Mouse (Mus musculus): Measurements from ENCODE around the gene Nrtn.

Nrtn gene

DNA sequence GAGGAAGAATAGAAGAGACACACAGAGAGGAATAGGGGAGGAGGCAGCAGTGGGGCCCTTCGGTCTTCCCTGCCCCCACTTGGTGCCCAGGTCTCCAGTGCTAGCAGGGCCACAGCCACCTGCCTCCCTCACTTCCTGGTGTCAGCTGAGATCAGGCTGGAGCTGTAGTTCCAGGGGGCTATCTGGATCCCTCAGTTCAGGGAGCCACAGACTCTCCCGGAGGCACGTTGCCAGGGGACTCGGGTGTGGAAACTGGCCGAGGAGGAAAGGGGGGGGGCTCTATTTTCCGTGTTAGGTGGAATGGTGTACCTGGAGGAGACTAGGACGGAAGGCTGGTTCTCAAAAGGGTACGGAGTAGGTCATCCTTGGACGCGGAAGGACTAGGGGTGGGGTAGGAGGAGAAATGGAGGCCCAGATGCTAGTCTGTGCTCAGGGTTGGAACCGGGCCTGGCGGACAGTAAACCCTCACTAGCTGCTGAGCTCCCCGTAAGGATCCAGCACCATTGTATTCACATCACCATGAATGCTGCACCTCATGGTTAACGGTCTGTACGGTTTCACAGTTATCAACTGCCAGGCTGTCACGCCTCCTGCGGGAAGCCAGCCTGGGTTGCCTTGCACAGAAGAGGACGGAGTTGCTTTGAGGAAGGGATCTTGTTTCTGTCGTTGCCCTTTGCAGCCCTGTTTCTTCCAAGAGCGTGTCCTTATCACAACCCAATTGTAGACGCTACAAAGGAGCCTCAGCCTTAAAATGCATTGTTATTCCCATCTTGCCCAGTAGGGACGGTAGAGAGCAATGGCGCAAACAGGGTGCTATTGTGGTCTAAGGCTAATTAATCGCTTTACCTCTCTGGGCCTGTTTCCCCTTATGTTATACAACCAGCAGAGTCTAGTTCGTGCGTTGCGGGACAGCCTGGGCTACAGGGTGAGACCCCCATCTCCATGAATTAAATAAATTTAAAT is 5.7 kb upstream of the Nrtn start:
- peak; percentile 62 to 90 for DNase-seq (ENCODE audit: inconsistent age in 2 of 2, low spot score in 1 of 2)

DNA sequence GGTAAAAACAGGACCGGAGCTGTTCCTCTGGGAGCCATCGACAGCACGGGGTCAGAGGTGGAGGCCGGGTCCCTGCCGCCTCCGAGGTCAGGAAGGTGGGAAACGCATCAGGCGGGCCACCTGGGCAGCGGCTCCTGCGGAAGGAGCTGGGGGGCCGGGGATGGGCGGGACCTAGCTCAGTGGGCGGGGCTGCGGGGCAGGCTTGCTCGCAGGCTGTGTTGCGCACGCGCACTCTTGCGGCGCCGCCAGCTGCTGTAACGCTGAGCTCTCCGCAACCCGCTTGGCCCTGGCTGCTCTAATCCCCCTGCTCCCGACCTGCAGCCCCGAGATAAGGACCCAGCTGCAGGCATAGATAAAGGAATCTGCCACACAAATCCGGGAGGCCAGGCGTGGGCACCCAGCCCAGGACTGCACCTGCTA is 4.7 kb upstream of the Nrtn start:
- DNase-seq (ENCODE audit: inconsistent age in 2 of 2, low spot score in 1 of 2): peak; percentile 90 to 96

DNA sequence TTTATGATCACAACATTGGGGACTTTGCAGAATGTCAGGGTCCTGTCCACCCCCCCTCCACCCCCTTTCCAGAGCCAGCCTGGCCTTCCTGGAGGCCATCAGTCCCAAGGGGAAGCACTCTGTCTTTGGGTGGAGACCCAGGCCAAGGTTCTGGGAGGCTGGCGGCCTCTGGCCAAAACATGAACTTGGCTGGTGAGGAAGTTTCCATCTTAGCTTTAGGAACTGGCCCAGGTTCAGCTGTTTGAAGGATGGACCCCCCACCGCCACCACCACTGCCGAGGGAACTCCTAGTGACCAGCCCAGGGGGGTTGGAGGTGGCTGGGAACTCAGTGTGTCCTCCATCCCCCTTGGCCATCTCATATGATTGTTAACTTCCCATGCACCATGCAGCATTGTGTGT is 3.7 kb upstream of the Nrtn start:
- DNase-seq (ENCODE audit: inconsistent age in 2 of 2, low spot score in 1 of 2): peak in 1 of 2 experiments; percentile 45

DNA sequence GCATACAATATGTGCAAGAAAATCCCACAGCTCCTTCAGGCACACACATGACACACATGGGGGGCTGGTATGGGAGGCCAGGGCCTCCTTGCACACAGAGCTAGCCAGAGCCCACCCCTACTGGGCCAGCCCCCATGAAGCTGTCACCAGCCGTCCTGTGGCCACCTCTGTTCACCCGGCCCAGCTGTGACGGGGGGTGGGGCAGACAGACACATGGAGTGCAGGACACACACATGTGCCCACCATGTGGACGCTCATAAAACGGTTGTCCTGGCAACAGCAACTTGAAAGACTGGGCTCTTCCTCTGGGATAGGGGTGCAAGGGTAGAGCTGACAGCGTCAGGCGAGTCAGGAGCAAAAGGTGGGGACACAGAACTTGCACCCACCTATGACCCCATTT is 1.9 kb upstream of the Nrtn start:
- no peak for DNase-seq (ENCODE audit: inconsistent age in 2 of 2, low spot score in 1 of 2)

DNA sequence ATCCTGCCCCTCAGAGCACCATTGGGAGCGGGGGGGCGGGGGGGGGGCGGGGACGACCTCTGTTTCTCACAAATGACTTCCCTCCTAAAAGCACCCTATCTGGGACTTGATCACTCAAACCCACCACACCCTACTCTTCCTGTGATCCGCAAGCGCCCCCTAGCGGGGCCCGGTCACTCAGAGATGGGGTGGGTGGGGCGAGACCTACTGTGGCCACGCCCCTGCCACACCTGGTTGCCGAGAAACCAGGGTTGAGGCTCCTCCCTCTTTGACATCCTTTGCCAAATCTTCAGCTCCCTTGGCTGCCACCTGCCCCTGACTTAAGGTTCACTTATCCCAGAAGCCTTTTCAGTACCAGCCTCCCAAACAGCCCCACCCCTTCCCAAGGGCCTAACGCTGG is 802 bp upstream of the Nrtn start:
- peak; percentile 75 to 86 for DNase-seq (ENCODE audit: inconsistent age in 2 of 2, low spot score in 1 of 2)

DNA sequence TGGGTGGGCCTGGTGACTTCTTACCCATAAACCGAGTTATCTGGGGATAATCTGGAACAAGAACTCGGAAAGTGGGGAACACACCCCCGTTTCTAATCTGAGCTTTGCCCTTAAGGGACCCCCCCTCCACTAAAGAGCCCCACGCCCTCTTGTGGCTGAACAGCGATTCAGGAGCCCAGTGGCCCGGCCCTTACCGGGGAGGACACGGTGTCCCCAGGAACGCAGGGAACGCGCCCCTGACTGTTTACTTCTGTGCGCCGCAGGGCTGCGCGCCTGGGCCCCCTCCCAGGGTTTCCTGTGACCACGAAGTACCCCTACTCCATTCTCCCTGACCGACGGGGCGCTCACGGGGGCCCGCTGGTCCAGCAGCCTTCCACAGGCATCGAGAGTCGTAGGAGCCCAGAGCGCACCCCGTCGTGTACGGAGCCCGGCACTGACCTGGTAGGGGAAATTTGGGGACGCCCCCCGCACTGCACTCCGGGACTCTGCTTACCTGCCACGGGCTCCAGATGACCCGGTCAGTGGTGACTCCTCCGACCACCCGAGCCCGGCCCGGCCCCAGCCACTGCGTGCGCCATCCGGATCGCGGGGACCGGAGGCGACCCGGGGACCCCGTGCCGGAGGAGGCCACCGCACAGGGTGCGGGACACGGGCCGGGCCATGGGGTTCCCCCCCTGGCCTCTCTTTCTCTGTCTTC is 479 bp downstream of the Nrtn start:
- DNase-seq (ENCODE audit: inconsistent age in 2 of 2, low spot score in 1 of 2): peak; percentile 55 to 80

DNA sequence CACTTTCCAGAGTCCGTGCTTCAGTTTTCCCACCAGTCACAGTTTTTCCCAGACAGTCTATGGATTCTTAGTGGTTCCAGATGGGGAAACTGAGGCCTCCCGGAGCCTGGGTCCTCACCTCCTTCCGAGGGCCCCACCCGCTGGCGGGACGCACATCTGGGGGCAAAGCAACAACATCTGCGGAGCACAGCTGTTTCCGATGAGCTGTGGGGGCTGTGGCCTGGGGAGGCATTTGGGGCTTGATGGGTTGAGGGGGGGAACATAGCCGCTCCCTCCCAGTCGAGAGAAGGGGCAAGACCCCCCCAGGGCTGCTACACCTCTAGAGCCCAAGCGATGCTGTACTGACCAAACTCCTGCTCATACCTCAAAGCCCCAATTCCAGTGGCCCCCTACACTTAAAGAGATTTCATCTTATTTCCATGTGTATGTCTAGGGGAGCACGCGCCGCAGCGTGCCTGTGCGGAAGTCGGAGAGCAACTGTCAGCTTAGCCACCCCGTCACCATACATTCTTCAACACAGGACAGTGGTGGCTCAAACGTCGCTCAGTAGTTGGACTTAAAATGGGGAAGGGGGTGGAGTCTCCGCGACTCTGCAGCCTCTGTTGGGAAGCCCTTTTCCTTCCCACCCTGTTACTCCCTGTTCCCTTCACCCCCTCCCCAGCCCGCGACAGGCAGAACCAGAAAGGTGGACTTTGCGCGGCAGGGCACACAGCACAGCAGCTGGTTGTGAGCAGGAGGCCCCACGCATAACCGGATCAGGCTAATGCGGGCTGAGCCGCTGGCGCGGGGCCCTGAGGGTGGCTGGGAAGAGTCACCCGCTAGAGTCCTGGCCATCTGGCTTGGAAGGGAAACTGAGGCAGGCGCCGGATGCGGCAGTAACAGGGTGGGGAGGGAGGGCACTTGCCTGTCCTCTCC is 2.8 kb downstream of the Nrtn start:
- DNase-seq (ENCODE audit: inconsistent age in 2 of 2, low spot score in 1 of 2): no peak

DNA sequence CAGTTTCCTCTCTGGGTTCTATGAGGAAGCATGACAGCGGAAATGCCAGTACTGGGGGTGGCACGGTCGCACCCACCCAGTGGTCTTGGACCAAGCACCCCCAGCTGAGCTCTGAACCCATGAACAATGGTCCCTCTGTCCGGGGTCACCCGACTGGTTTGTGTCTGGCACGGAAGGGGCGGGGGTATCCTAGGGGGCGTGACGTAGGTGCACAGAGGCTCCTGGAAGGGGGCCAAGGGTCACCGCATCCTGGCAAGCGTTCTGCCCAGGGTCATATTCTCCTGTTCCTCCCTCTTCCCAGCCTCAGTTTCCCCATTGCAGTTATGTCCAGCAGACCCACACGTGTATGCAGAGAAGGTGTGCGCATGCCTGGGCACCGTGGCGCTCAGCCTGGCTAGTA is 3.9 kb downstream of the Nrtn start:
- no peak for DNase-seq (ENCODE audit: inconsistent age in 2 of 2, low spot score in 1 of 2)

DNA sequence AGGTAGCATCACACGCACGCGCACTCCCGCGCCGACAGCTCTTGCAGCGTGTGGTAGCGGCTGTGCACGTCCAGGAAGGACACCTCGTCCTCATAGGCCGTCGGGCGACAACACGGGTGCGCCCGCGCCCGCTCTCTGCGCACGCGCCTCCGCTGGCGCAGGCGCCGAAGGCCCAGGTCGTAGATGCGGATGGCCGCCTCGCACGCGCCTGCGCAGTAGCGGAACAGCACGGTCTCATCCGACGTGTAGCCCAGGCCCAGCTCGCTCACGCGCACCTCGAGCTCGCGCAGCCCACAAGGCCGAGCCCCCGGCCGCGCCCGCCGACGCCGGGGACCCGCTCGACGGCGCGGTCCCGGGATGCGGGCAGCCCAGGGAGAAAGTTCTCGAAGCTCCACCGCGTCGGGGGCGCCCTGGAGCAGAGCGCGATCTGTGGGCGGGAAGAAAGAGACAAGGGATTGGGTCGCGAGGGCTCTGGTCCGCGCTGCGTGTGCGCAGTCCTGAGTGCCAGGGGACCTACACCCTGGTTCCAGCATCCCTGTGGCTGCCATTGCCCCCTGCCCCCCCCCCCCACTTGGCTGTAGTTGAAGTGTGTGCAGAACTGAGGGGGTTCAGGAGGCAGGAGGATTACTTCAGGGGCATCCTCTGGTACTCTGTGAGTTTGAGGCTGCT is 5.8 kb downstream of the Nrtn start:
- DNase-seq (ENCODE audit: inconsistent age in 2 of 2, low spot score in 1 of 2): peak; percentile 43 to 60

DNA sequence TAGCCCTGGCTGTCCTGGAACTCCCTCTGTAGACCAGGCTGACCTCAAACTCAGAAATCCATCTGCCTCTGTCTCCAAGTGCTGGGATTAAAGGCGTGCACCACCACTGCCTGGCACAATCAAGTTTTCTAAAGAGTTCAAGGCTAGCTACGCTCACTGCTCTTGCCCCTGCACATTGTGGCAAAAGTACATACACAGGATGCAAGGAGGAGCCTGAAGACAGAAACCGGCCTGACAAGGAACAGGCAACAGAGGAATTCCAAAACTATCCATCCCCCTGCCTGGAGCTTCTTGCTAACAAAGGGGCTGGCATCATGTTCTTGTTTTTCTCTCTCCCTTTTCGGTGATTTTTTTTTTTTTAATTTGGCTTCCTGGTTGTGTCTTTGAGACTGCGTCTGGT is 13.2 kb downstream of the Nrtn start:
- no peak for DNase-seq (ENCODE audit: inconsistent age in 2 of 2, low spot score in 1 of 2)

DNA sequence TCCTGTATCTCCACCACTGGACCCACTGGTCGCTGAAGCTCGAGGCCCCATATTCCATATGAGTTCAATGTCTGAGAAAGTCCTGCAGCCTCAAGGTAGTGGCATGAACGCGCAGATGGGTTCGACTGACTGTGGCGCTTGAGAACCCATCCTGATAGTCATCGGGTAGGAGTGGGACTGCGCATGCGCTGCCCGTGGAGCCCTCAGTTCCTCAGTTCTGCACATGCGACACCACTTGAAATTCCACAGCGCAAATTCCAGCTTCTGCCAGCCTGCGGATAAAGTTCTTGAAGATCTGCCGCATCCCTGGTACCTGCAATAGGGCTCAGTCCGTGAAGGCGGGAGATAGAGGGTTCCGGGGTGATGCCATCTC is 16.6 kb downstream of the Nrtn start:
- no peak for DNase-seq (ENCODE audit: inconsistent age in 2 of 2, low spot score in 1 of 2)

DNA sequence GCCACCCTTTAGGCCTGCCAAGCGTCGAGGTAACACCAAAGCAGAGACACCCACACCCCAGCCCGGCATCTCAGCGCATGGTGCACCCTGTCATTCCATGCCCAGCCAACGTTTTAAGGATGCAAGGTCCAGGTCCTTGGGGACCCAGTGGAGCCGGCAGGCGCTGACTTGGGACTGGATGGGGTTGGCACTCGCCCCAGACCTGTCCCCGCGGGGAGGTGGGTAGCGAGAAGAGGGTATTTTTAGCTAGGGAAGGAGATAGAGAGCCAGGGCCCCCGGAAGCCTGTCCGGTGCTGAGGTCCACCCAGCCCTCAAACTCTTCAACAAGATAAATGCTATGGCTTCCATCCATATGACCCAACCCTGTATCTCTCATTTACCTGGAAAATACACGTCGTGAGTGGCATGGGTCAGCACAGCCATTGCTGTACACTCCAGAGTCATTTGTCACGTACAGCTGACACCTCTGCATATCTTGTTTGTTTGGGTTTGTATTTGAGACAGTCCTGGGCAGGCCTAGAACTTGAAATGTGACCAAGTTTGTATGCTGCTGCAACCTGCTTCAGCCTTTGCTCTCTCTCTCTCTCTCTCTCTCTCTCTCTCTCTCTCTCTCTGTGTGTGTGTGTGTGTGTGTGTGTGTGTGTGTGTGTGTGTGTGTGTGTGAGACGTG is 17.1 kb downstream of the Nrtn start:
- no peak for DNase-seq (ENCODE audit: inconsistent age in 2 of 2, low spot score in 1 of 2)

DNA sequence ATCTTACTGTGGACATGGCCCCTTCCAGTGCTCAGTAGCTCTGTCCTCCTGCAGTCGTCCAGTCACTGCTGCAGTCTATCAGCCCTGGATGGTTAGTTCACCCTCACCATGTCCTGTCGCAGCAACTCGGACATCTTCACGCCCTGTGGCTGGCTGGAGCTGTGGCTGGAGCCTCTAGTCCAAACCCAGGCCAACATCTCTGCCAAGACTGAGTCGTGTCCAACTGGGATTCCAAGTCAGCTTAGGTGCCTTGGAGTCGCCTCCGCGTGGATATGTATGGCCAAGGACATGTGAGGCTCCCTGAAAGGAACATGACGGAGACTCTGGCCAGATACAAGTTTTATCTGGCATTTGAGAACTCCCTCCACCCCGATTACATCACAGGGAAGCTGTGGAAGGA is 19.1 kb downstream of the Nrtn start:
- no peak for DNase-seq (ENCODE audit: inconsistent age in 2 of 2, low spot score in 1 of 2)

DNA sequence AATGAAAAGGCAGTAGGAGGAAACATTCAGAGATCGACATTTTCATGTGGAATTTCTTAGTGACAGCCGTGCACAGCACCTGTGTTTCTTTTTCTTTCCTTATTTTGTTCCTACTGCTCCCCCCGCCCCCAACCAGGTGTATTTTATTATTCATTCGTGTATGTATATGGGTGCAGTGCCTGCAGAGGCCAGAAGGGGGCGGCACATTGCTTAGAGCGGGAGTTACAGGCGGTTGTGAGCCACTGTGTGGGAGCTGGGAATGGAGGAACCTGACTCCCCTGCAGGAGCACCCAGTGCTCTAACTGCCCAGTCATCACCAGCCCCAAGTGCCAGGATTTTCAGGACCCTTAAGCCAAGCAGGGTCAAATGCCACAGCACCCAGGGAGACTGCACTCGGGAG is 20.8 kb downstream of the Nrtn start:
- no peak for DNase-seq (ENCODE audit: inconsistent age in 2 of 2, low spot score in 1 of 2)

DNA sequence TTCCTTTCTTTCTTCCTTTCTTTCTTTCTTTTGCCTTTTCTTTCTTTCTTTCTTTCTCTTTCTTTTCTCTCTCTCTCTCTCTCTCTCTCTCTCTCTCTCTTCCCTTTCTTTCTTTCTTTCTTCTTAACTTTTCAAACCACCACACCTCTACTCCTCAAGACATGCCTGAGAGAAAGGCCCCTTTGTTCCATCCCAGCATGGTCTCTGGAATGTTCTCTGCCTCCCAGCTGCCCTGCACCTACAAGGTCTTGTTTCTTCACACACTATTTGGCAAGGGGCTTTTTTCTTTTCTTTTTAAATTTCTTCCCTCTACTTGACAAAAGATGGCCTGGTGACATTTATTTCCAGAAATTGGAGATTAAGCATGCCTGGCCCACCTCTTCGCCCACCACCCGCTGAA is 27.7 kb downstream of the Nrtn start:
- DNase-seq (ENCODE audit: inconsistent age in 2 of 2, low spot score in 1 of 2): no peak

DNA sequence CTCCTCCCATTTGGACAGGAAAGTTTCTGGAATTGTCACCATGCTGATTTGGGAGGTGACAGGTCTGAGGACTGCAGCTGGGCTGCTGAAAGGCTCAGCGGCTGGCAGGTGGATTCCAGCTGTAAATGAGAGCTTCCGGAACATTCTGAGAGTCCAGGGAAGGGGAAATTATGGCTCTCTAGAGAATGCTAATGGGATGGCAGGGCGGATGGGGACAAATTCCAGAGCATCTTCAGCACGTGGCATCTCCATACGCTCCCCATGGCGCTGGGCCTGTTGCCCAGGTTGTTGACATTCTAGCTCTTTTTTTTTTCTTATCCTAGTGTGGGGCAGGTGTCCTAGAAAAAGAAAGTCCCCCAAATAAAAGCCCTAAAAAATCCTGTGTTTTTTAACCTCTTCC is 28.2 kb downstream of the Nrtn start:
- DNase-seq (ENCODE audit: inconsistent age in 2 of 2, low spot score in 1 of 2): no peak

DNA sequence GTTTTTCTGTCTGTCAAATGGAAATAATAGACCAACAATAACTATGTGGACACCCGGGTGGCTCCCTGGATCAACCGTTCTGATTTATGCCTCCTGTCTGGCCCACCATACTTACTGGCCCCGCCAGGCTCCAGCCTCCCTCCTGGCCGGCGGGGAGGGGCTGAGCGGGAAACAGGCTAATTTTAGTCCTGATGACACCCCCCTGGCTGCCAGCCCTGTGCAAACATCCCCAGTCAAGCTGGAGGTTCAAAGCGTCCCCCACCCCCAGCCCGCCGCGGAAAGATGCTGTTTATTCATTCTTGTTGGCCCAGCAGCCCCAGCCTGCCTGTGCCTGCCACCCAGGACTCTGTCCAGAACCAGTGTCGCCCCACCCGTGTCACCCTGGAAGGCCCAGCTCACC is 29.2 kb downstream of the Nrtn start:
- DNase-seq (ENCODE audit: inconsistent age in 2 of 2, low spot score in 1 of 2): no peak

DNA sequence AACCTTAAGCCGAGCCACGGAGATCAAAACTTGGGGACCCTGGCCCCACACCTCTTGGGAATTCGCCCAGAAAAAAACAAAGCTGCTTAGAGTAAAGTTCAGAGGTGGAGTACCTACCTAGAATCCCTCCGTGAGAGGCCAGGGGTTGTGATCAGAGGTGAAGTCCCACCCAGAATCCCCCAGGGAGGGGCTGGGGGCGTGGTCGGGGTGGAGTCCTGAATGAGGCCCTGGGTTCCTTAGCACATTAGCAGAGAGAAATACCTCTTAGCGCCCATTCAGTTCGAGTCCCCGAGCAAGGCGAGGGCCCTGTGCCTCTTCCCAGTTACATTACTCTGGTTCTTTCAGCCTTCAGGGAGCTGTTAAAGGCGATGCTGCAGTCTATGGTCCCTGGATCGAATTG is 29.7 kb downstream of the Nrtn start:
- DNase-seq (ENCODE audit: inconsistent age in 2 of 2, low spot score in 1 of 2): no peak

DNA sequence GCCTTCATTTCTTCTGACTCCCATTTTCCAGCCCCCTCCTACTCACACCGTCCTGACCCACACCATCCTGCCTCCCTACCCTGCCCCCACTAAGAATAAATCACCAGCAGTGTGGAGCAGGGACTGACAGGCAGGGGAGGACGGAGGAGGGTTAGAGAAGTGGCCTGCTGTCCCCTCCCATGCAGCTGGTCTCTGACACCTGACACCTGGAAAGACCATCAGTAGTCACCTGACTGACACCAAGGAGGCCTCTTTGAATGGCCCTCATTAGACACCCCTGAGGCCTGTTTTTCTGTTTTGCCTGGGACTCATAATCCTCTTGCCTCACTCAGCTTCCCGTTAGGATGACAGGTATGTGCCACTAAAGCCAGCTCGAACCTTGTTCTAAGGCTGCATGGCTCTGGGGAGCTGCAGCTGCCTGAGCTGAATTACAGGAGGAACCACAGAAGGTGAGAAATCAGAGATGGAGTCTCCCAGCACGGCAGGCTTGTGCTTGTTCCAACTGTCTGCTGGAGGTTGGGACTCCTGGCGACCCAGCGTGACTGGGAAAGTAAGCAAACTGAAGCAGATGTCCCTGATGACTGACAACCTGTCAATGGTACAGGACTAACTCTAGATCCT is 30.2 kb downstream of the Nrtn start:
- DNase-seq (ENCODE audit: inconsistent age in 2 of 2, low spot score in 1 of 2): no peak

Measured in adrenal gland, adult (tissue).